Comparison of ENCODE assay signal across 20 mouse cellular contexts in genomic region chr3:51402628-51403027, GRCm38 (mm10). TPM values are rescaled to one million over a fixed set of nuclear protein-coding genes. Genes with fewer than 3 reads are reported as not detected.
DNase-seq lines count a peak whose midpoint lies in the region; TF ChIP-seq lines count a peak whose summit lies in the region.
"Had no signal": no experiment of that assay in that cellular context is flagged by ENCODE, and none has a peak within 500 bp of the region (broad histone marks: within the 10 kb centered on the region; RNA-seq: fewer than 3 reads in every experiment).

No protein-coding gene starts in this region.

- peaks cover 6% of the 10 kb centered on the region for H3K79me2 ChIP-seq in myocyte (ENCODE audit: control insufficient read depth, insufficient read depth)

- no peak overlapping the region for H3K4me2 ChIP-seq in myocyte (ENCODE audit: low read depth)

- peaks cover 9% of the 10 kb centered on the region for H3K4me1 ChIP-seq in testis, adult 2 months (ENCODE audit: control insufficient read depth, insufficient read depth, low read length)
- H3K4me1 ChIP-seq in cortical plate, adult 2 months (ENCODE audit: control insufficient read depth, insufficient read depth, low read length), result peaks cover 3% of the 10 kb centered on the region; the same call in 1 of the 2 replicates
- H3K4me1 ChIP-seq in embryonic facial prominence, embryonic 10.5 days, result peaks cover 17% of the 10 kb centered on the region

- 92% methylated on average over 12 of the region's 12 CpGs for WGBS in embryonic facial prominence, embryonic 10.5 days

- no peak for TF ChIP-seq CTCF in testis, adult 2 months (IDR thresholded peaks at IDR 0.05; ENCODE audit: control insufficient read depth, insufficient read depth, insufficient replicate concordance, low read depth, low read length)
- TF ChIP-seq CTCF in cortical plate, adult 2 months (IDR thresholded peaks at IDR 0.05; ENCODE audit: extremely low read depth, insufficient read depth, low read length), result no peak

- H3K9me3 ChIP-seq in embryonic facial prominence, embryonic 10.5 days, result no peaks in the 10 kb centered on the region
- H3K9me3 ChIP-seq: G1E had no signal

- DNase-seq in heart, adult 11 months, result peak; percentile 74
- DNase-seq in heart, postnatal 14 days, result no peak
- no peak for DNase-seq in testis, postnatal 10 days (ENCODE audit: low spot score)
- no peak for DNase-seq in embryonic facial prominence, embryonic 10.5 days (ENCODE audit: low spot score)
- DNase-seq in lung, postnatal 10 days, result no peak
- DNase-seq: adrenal gland, adult 2 months; adrenal gland, adult 8-10 months; adrenal gland, postnatal 10 days; adrenal gland, postnatal 14 days; adrenal gland, postnatal 25 days; adrenal gland, postnatal 36 days; B cell, adult 2 months; cerebellum, adult 11 months; cerebellum, adult 11-12 months had no signal

- H3K27ac ChIP-seq in testis, adult 2 months (ENCODE audit: control insufficient read depth, insufficient read depth, low read depth, low read length), result no peak overlapping the region
- no peak overlapping the region for H3K27ac ChIP-seq in cortical plate, adult 2 months (ENCODE audit: insufficient read depth, low read length)
- H3K27ac ChIP-seq in embryonic facial prominence, embryonic 10.5 days (replicated peaks), result no peak overlapping the region

- peak overlapping the region; percentile 38 for H3K4me3 ChIP-seq in testis, adult 2 months (ENCODE audit: control insufficient read depth, low read depth, low read length)
- no peak overlapping the region for H3K4me3 ChIP-seq in cortical plate, adult 2 months (ENCODE audit: insufficient read depth, low read length)
- H3K4me3 ChIP-seq in myocyte, result no peak overlapping the region
- H3K4me3 ChIP-seq in embryonic facial prominence, embryonic 10.5 days, result no peak overlapping the region

- H3K36me3 ChIP-seq in testis, adult 2 months (ENCODE audit: control insufficient read depth, insufficient read depth, low read length), result no peaks in the 10 kb centered on the region; the same call in 1 of the 2 replicates
- peaks cover 12% of the 10 kb centered on the region for H3K36me3 ChIP-seq in myocyte (ENCODE audit: control insufficient read depth, insufficient read depth)
- peaks cover 47% of the 10 kb centered on the region for H3K36me3 ChIP-seq in embryonic facial prominence, embryonic 10.5 days (replicated peaks)

- H3ac ChIP-seq in myocyte (ENCODE audit: control insufficient read depth, insufficient read length), result no peak overlapping the region

- H3K27me3 ChIP-seq in testis, adult 2 months (ENCODE audit: control insufficient read depth, insufficient read depth, low read length), result no peaks in the 10 kb centered on the region
- no peaks in the 10 kb centered on the region for H3K27me3 ChIP-seq in myocyte (ENCODE audit: control insufficient read depth, insufficient read depth, insufficient read length)
- H3K27me3 ChIP-seq in embryonic facial prominence, embryonic 10.5 days (replicated peaks; ENCODE audit: low read depth, poor library complexity, severe bottlenecking), result peaks cover 20% of the 10 kb centered on the region
- H3K27me3 ChIP-seq: CH12.LX, Patski had no signal

- TF ChIP-seq POLR2A in testis, adult 2 months (IDR thresholded peaks at IDR 0.05; ENCODE audit: control insufficient read depth, low read depth, low read length), result no peak
- peak; percentile 17; the same call in 1 of the 2 replicates for TF ChIP-seq POLR2A in cortical plate, adult 2 months (IDR thresholded peaks at IDR 0.05; ENCODE audit: extremely low read depth, insufficient read depth, low read length)
- no peak for TF ChIP-seq POLR2A in myocyte (IDR thresholded peaks at IDR 0.05; ENCODE audit: insufficient read length, low read depth)

- intact Hi-C loops in heart, postnatal 14 days (cut with DNase I), result no loop called here

TF ChIP-seq in myocyte, 11 proteins besides CTCF, POLR2A, EP300 and RAD21:
- TF ChIP-seq REST (IDR thresholded peaks at IDR 0.05; ENCODE audit: insufficient read depth, insufficient read length) (no peak), POLR2AphosphoS2 (IDR thresholded peaks at IDR 0.05; ENCODE audit: insufficient read length, low read depth) (peak; percentile 61)

RNA-seq across cellular contexts. Expression of gene Mgarp, which starts 6.1 kb away (rescaled TPM):
- total RNA-seq in heart, postnatal 14 days (2021), result under 1 TPM; 0.33 to 0.34 TPM
- 17.9 and 19.9 TPM in 2 replicates for polyA plus RNA-seq in testis, adult 2 months (2012; rRNA removed)
- 0.08 TPM in 1 of 2 replicates, not detected in the other for polyA plus RNA-seq in cortical plate, adult 2 months (2012; rRNA removed)
- polyA plus RNA-seq in myocyte (2012; fragmentation: generic; extraction: Trizol), result 0.88 TPM
- polyA plus RNA-seq in embryonic facial prominence, embryonic 10.5 days (2016; fragmentation: Nextera tagmentation; extraction: Ambion mirVana), result 8.0 and 8.7 TPM in 2 replicates
- total RNA-seq: CH12.LX had no signal

RNA-seq across cellular contexts. Expression of gene Ndufc1, which starts 6.2 kb away (rescaled TPM):
- total RNA-seq in heart, postnatal 14 days (2021), result 1,000 to 10,000 TPM; 1,427 to 1,430 TPM
- 361 and 448 TPM in 2 replicates for polyA plus RNA-seq in testis, adult 2 months (2012; rRNA removed)
- polyA plus RNA-seq in cortical plate, adult 2 months (2012; rRNA removed), result 450 and 485 TPM in 2 replicates
- 584 TPM for polyA plus RNA-seq in myocyte (2012; fragmentation: generic; extraction: Trizol)
- polyA plus RNA-seq in embryonic facial prominence, embryonic 10.5 days (2016; fragmentation: Nextera tagmentation; extraction: Ambion mirVana), result 646 and 663 TPM in 2 replicates

RNA-seq across cellular contexts. Expression of gene Naa15, which starts 12.3 kb away (rescaled TPM):
- total RNA-seq in heart, postnatal 14 days (2021), result 10 to 100 TPM; 44.8 to 45.0 TPM
- polyA plus RNA-seq in testis, adult 2 months (2012; rRNA removed), result 9.9 and 15.0 TPM in 2 replicates
- 20.7 and 22.2 TPM in 2 replicates for polyA plus RNA-seq in cortical plate, adult 2 months (2012; rRNA removed)
- 8.4 TPM for polyA plus RNA-seq in myocyte (2012; fragmentation: generic; extraction: Trizol)
- polyA plus RNA-seq in embryonic facial prominence, embryonic 10.5 days (2016; fragmentation: Nextera tagmentation; extraction: Ambion mirVana), result 68.2 and 69.9 TPM in 2 replicates
